Mouse (Mus musculus) Muller cell, postnatal 12 days (primary cell): ENCODE measurements around the gene Slc35b1.
"Not testable (repeated sequence)": the region's sequence is repeated elsewhere in the genome, so short reads cannot be mapped to it uniquely, and the experiment has no call there.

ENCODE experiments used
- DNase-seq: peaks from one replicate; pipeline ENCODE4 v3.0.0-alpha.2; 2015; ENCODE audit errors: inconsistent ontology term

Gene Slc35b1

GRCm38 (mm10) chr11:95393500-95393816 lies 9.0 kb downstream of the Slc35b1 start:
- no peak for DNase-seq

- no peak for DNase-seq
Measured at GRCm38 (mm10) chr11:95394112-95394511, 9.6 kb downstream of the Slc35b1 start.

- DNase-seq: no peak
Measured at GRCm38 (mm10) chr11:95396548-95396947, 12.1 kb downstream of the Slc35b1 start.

- peak; percentile 51 for DNase-seq
Measured at GRCm38 (mm10) chr11:95397843-95398835, 13.6 kb downstream of the Slc35b1 start.

GRCm38 (mm10) chr11:95399520-95400020 lies 15.1 kb downstream of the Slc35b1 start:
- DNase-seq: no peak

- no peak for DNase-seq
Measured at GRCm38 (mm10) chr11:95401568-95401967, 17.1 kb downstream of the Slc35b1 start.

- DNase-seq: no peak
Measured at GRCm38 (mm10) chr11:95402196-95402595, 17.7 kb downstream of the Slc35b1 start.

GRCm38 (mm10) chr11:95402658-95403101 lies 18.2 kb downstream of the Slc35b1 start:
- DNase-seq: peak; percentile 87

GRCm38 (mm10) chr11:95403382-95404340 lies 19.2 kb downstream of the Slc35b1 start:
- DNase-seq: peak; percentile 39

GRCm38 (mm10) chr11:95405771-95406170 lies 21.3 kb downstream of the Slc35b1 start:
- no peak for DNase-seq

GRCm38 (mm10) chr11:95406398-95406797 lies 21.9 kb downstream of the Slc35b1 start:
- DNase-seq: not testable (repeated sequence)

- DNase-seq: no peak
Measured at GRCm38 (mm10) chr11:95409450-95410112, 25.1 kb downstream of the Slc35b1 start.

- peak; percentile 57 for DNase-seq
Measured at GRCm38 (mm10) chr11:95411453-95412013, 27.0 kb downstream of the Slc35b1 start.

- DNase-seq: no peak
Measured at GRCm38 (mm10) chr11:95412615-95413014, 28.1 kb downstream of the Slc35b1 start.

GRCm38 (mm10) chr11:95413641-95414535 lies 29.4 kb downstream of the Slc35b1 start, which contains the start of gene Spop:
TSS of gene Spop (plus strand) at chr11:95414080.
- DNase-seq: peak; percentile 96

GRCm38 (mm10) chr11:95414536-95415161 lies 30.2 kb downstream of the Slc35b1 start:
- DNase-seq: peak; percentile 98

GRCm38 (mm10) chr11:95415931-95416330 lies 31.4 kb downstream of the Slc35b1 start:
- peak; percentile 72 for DNase-seq

- no peak for DNase-seq
Measured at GRCm38 (mm10) chr11:95417341-95417740, 32.8 kb downstream of the Slc35b1 start.

GRCm38 (mm10) chr11:95420880-95421435 lies 36.5 kb downstream of the Slc35b1 start:
- DNase-seq: no peak
